Mouse (Mus musculus) CH12.LX (cell line): ENCODE measurements at regions not wholly inside any gene's neighbourhood (a gene's known extent, or its start where the extent isn't known, plus 50 kb on each side); places are given as distances from the start of the nearest gene placed in this dataset.

ENCODE experiments used
- DNase-seq: peaks from one replicate; pipeline ENCODE4 v3.0.0-alpha.2; 2013; ENCODE audit errors: extremely low read depth
- H3K27ac ChIP-seq: 2 replicates; pipeline ENCODE4 v1.5.1; 2012; ENCODE audit warnings: low read depth, mild to moderate bottlenecking, control low read depth, moderate library complexity; ENCODE audit not compliant: insufficient read depth
- H3K27me3 ChIP-seq: replicated peaks from 2 replicates; pipeline ENCODE3; 2012; ENCODE audit warnings: inconsistent platforms
- H3K36me3 ChIP-seq, 2 experiments: replicated peaks in 1 of 2; 2 replicates each; pipeline versions ENCODE3 to v1.6.1; 2012; ENCODE audit warnings: inconsistent platforms in 1 of 2, low read length in 1 of 2, mild to moderate bottlenecking in 1 of 2, mixed read lengths in 1 of 2, moderate library complexity in 1 of 2; ENCODE audit not compliant: control insufficient read depth in 1 of 2, insufficient read depth in 1 of 2
- H3K4me1 ChIP-seq, 2 experiments: 2 replicates each; pipeline ENCODE4 v1.6.1; 2012; ENCODE audit warnings: inconsistent platforms in 1 of 2, moderate library complexity in 1 of 2; ENCODE audit not compliant: insufficient read depth in 2 of 2, control insufficient read depth in 1 of 2
- H3K4me2 ChIP-seq: 2 replicates; pipeline ENCODE4 v1.6.1; 2012; ENCODE audit warnings: low read depth, mild to moderate bottlenecking, control low read depth; ENCODE audit not compliant: poor library complexity, insufficient read depth, severe bottlenecking
- H3K4me3 ChIP-seq, 3 experiments: fragments of 150-350 bp in 1 of 3; sonication (generic) in 1 of 3; replicated peaks in 1 of 3; 2 replicates each; pipeline versions ENCODE3 to v1.5.1; 2011 to 2012; ENCODE audit warnings: low read depth in 2 of 3, low read length in 2 of 3, mild to moderate bottlenecking in 2 of 3, moderate library complexity in 2 of 3, control low read depth in 1 of 3, improper control_type of control experiment in 1 of 3, inconsistent platforms in 1 of 3, mixed read lengths in 1 of 3; ENCODE audit not compliant: poor library complexity in 1 of 3
- H3K79me2 ChIP-seq: replicated peaks from 2 replicates; pipeline ENCODE4 v1.6.1; 2012; ENCODE audit warnings: mild to moderate bottlenecking, moderate library complexity; ENCODE audit not compliant: control insufficient read depth, poor library complexity, insufficient read depth, severe bottlenecking; ENCODE audit errors: extremely low read depth
- H3K9ac ChIP-seq: 2 replicates; pipeline ENCODE4 v1.6.1; 2012; ENCODE audit warnings: low read depth, mild to moderate bottlenecking, control low read depth, moderate library complexity; ENCODE audit not compliant: insufficient read depth
- H3K9me3 ChIP-seq: replicated peaks from 2 replicates; pipeline ENCODE3; 2012; ENCODE audit warnings: low read length, inconsistent platforms, mixed read lengths
- BHLHE40 ChIP-seq: IDR thresholded peaks from 2 replicates; pipeline ENCODE4 v1.6.1; 2011; ENCODE audit warnings: mild to moderate bottlenecking, low read depth, low read length, improper control_type of control experiment
- CHD1 ChIP-seq: IDR thresholded peaks from 2 replicates; pipeline ENCODE4 v1.6.1; 2012; ENCODE audit warnings: low read depth, low read length, improper control_type of control experiment, inconsistent platforms
- CHD2 ChIP-seq: IDR thresholded peaks from 2 replicates; pipeline ENCODE4 v1.6.1; 2011; ENCODE audit warnings: low read length, improper control_type of control experiment
- CTCF ChIP-seq, 2 experiments: IDR thresholded peaks in 1 of 2; conservative IDR thresholded peaks in 1 of 2; 2 replicates each; pipeline ENCODE4 v1.5.1; 2011 to 2012; ENCODE audit warnings: low read depth in 2 of 2, low read length in 2 of 2, improper control_type of control experiment in 1 of 2, inconsistent platforms in 1 of 2, mild to moderate bottlenecking in 1 of 2, moderate library complexity in 1 of 2
- E2F4 ChIP-seq: IDR thresholded peaks from 2 replicates; pipeline ENCODE4 v1.6.1; 2011; ENCODE audit warnings: low read depth, low read length, improper control_type of control experiment; ENCODE audit not compliant: insufficient replicate concordance
- ELF1 ChIP-seq: IDR thresholded peaks from 2 replicates; pipeline ENCODE4 v1.6.1; 2014; ENCODE audit warnings: low read depth, mild to moderate bottlenecking, inconsistent platforms, low read length, improper control_type of control experiment
- EP300 ChIP-seq: IDR thresholded peaks from 2 replicates; pipeline ENCODE4 v1.6.1; 2011; ENCODE audit warnings: low read length, improper control_type of control experiment
- ETS1 ChIP-seq: conservative IDR thresholded peaks from 2 replicates; pipeline ENCODE4 v1.6.1; 2012; ENCODE audit warnings: low read depth, mild to moderate bottlenecking, inconsistent platforms, low read length, improper control_type of control experiment, moderate library complexity
- GABPA ChIP-seq: IDR thresholded peaks from 2 replicates; pipeline ENCODE4 v1.6.1; 2012; ENCODE audit warnings: low read depth, low read length, improper control_type of control experiment, inconsistent platforms; ENCODE audit not compliant: insufficient replicate concordance
- JUN ChIP-seq: IDR thresholded peaks from 2 replicates; pipeline ENCODE4 v1.6.1; 2011; ENCODE audit warnings: low read depth, mild to moderate bottlenecking, low read length, improper control_type of control experiment, moderate library complexity; ENCODE audit not compliant: insufficient read depth
- JUND ChIP-seq: conservative IDR thresholded peaks from 2 replicates; pipeline ENCODE4 v1.6.1; 2011; ENCODE audit warnings: low read depth, low read length, improper control_type of control experiment
- KAT2A ChIP-seq: IDR thresholded peaks from 2 replicates; pipeline ENCODE4 v1.6.1; 2012; ENCODE audit warnings: low read length, improper control_type of control experiment, inconsistent platforms; ENCODE audit not compliant: insufficient replicate concordance
- MAX ChIP-seq: IDR thresholded peaks from 2 replicates; pipeline ENCODE4 v1.6.1; 2011; ENCODE audit warnings: low read length, improper control_type of control experiment
- MEF2A ChIP-seq: IDR thresholded peaks from 2 replicates; pipeline ENCODE4 v1.6.1; 2014; ENCODE audit warnings: low read depth, mild to moderate bottlenecking, inconsistent platforms, low read length, improper control_type of control experiment, borderline replicate concordance
- MXI1 ChIP-seq: IDR thresholded peaks from 2 replicates; pipeline ENCODE4 v1.6.1; 2011; ENCODE audit warnings: mild to moderate bottlenecking, low read depth, low read length, improper control_type of control experiment
- MYC ChIP-seq: IDR thresholded peaks from 2 replicates; pipeline ENCODE4 v1.6.1; 2011; ENCODE audit warnings: low read depth, mild to moderate bottlenecking, improper control_type of control experiment, low read length
- NELFE ChIP-seq: IDR thresholded peaks from 2 replicates; pipeline ENCODE4 v1.6.1; 2011; ENCODE audit warnings: low read depth, low read length, improper control_type of control experiment
- NRF1 ChIP-seq: IDR thresholded peaks from 2 replicates; pipeline ENCODE4 v1.6.1; 2014; ENCODE audit warnings: low read depth, mild to moderate bottlenecking, inconsistent platforms, low read length, improper control_type of control experiment, moderate library complexity
- PAX5 ChIP-seq: IDR thresholded peaks from 2 replicates; pipeline ENCODE4 v1.6.1; 2012; ENCODE audit warnings: low read length, inconsistent platforms, mixed read lengths
- POLR2A ChIP-seq: IDR thresholded peaks from 2 replicates; pipeline ENCODE4 v1.6.1; 2011; ENCODE audit warnings: low read depth, mild to moderate bottlenecking, improper control_type of control experiment, low read length
- POLR2AphosphoS2 ChIP-seq: IDR thresholded peaks from 2 replicates; pipeline ENCODE4 v1.6.1; 2011; ENCODE audit warnings: low read depth, low read length, improper control_type of control experiment
- RCOR1 ChIP-seq: conservative IDR thresholded peaks from 2 replicates; pipeline ENCODE4 v1.6.1; 2012; ENCODE audit warnings: low read depth, mild to moderate bottlenecking, inconsistent platforms, low read length, improper control_type of control experiment
- SIN3A ChIP-seq: IDR thresholded peaks from 2 replicates; pipeline ENCODE4 v1.6.1; 2012; ENCODE audit warnings: low read length, improper control_type of control experiment, inconsistent platforms
- TBP ChIP-seq: conservative IDR thresholded peaks from 2 replicates; pipeline ENCODE4 v1.6.1; 2011; ENCODE audit warnings: low read depth, low read length, improper control_type of control experiment
- USF2 ChIP-seq: conservative IDR thresholded peaks from 2 replicates; pipeline ENCODE4 v1.6.1; 2011; ENCODE audit warnings: low read depth, low read length, improper control_type of control experiment
- ZKSCAN1 ChIP-seq: IDR thresholded peaks from 2 replicates; pipeline ENCODE4 v1.6.1; 2012; ENCODE audit warnings: low read depth, inconsistent platforms, low read length, improper control_type of control experiment, borderline replicate concordance
- ZNF384 ChIP-seq: IDR thresholded peaks from 2 replicates; pipeline ENCODE4 v1.6.1; 2012; ENCODE audit warnings: low read depth, low read length, improper control_type of control experiment, inconsistent platforms
- dilution Hi-C: fragments of 300-500 bp; cut with MboI; formaldehyde crosslinking; loops from 2 replicates; pipeline ENCODE4 v1.14.3; 2020; ENCODE audit warnings: low sequenced_read_pairs; ENCODE audit not compliant: extremely low pct_unique_long_range_greater_than_20kb, extremely low pct_ligation_motif_present
- in situ Hi-C: fragments of 300-500 bp; cut with MboI; formaldehyde crosslinking; loops from 3 replicates; pipeline ENCODE4 v1.14.3; 2019; ENCODE audit warnings: low sequenced_read_pairs, low pct_ligation_motif_present, low pct_unique_long_range_greater_than_20kb, mixed read lengths

GRCm38 (mm10) chr13:112047874-112048273, 239.1 kb upstream of the Map3k1 start:
- H3K4me3 ChIP-seq: no peak overlapping the region
- DNase-seq: no peak
- TF ChIP-seq EP300 (no peak), ELF1 (no peak), JUND (no peak), PAX5 (no peak), POLR2A (no peak), POLR2AphosphoS2 (no peak), CHD1 (no peak), NRF1 (no peak), ZKSCAN1 (no peak), TBP (no peak), SIN3A (no peak), CHD2 (no peak), NELFE (no peak), JUN (no peak), MXI1 (no peak), USF2 (no peak)
- H3K27ac ChIP-seq: no peak overlapping the region
- in situ Hi-C loops (no loop called here), dilution Hi-C loops (no loop called here)
- H3K9me3 ChIP-seq: no peaks in the 10 kb centered on the region
- no peak overlapping the region for H3K9ac ChIP-seq
- no peaks in the 10 kb centered on the region for H3K79me2 ChIP-seq
- H3K4me2 ChIP-seq: no peak overlapping the region
- H3K36me3 ChIP-seq: no peaks in the 10 kb centered on the region
- no peaks in the 10 kb centered on the region for H3K27me3 ChIP-seq
- no peaks in the 10 kb centered on the region for H3K4me1 ChIP-seq

GRCm38 (mm10) chr13:112048327-112048726, 239.5 kb upstream of the Map3k1 start:
- no peak for DNase-seq
- no peak overlapping the region for H3K27ac ChIP-seq
- no peak overlapping the region for H3K9ac ChIP-seq
- dilution Hi-C loops: no loop called here
- no peaks in the 10 kb centered on the region for H3K79me2 ChIP-seq
- no peaks in the 10 kb centered on the region for H3K27me3 ChIP-seq
- H3K4me1 ChIP-seq: 0 out of 4 replicates have a peak, but pooled peaks cover 0 to 3% of the 10 kb centered on the region in 2 experiments
- TF ChIP-seq PAX5: no peak
- no peak overlapping the region for H3K4me2 ChIP-seq
- H3K9me3 ChIP-seq: no peaks in the 10 kb centered on the region
- H3K36me3 ChIP-seq: no peaks in the 10 kb centered on the region
- H3K4me3 ChIP-seq: no peak overlapping the region
- in situ Hi-C loops: no loop called here

- DNase-seq: no peak
- TF ChIP-seq GABPA (no peak), E2F4 (no peak), RCOR1 (no peak), CHD2 (no peak), ZNF384 (no peak), ELF1 (no peak), MYC (no peak), BHLHE40 (no peak), KAT2A (no peak), JUND (no peak), ETS1 (no peak), MEF2A (no peak), MXI1 (no peak), NELFE (no peak), CHD1 (no peak), CTCF (conservative IDR thresholded peaks at IDR 0.05 in 1 of 2, IDR thresholded peaks at IDR 0.05 in 1 of 2; ENCODE audit: low read depth in 2 of 2, low read length in 2 of 2) (no peak), MAX (no peak)
- in situ Hi-C loops: no loop called here
- H3K9me3 ChIP-seq: no peaks in the 10 kb centered on the region
- H3K27me3 ChIP-seq: no peaks in the 10 kb centered on the region
- H3K79me2 ChIP-seq: no peaks in the 10 kb centered on the region
- H3K4me3 ChIP-seq: no peak overlapping the region
- H3K9ac ChIP-seq: no peak overlapping the region
- H3K4me2 ChIP-seq: no peak overlapping the region
- peaks cover 0 to 3% of the 10 kb centered on the region in 2 experiments; a peak in 1 of 4 replicates for H3K4me1 ChIP-seq
- H3K27ac ChIP-seq: no peak overlapping the region
- dilution Hi-C loops: no loop called here
- H3K36me3 ChIP-seq: no peaks in the 10 kb centered on the region
Observed at GRCm38 (mm10) chr13:112050892-112051291, 237.4 kb upstream of the Ankrd55 start.
